Mouse (Mus musculus): ENCODE results near the gene Mob1b.

- TF ChIP-seq TCF12 (IDR thresholded peaks at IDR 0.05; ENCODE audit: insufficient read depth, poor library complexity, severe bottlenecking) (no peak), POLR2AphosphoS2 (IDR thresholded peaks at IDR 0.05; ENCODE audit: insufficient read length, low read depth) (no peak), POLR2A (IDR thresholded peaks at IDR 0.05; ENCODE audit: insufficient read length, low read depth) (no peak), MYOD1 (IDR thresholded peaks at IDR 0.05; ENCODE audit: control insufficient read depth in 1 of 3, insufficient read length in 2 of 3, low read depth in 2 of 3) (no peak), MAX (IDR thresholded peaks at IDR 0.05; ENCODE audit: low read depth) (no peak)
Measured at GRCm38 (mm10) chr5:88690681-88691505, 29.8 kb upstream of the Mob1b start.

Data from myocyte (in vitro differentiated cells).